Mouse (Mus musculus) layer of hippocampus, postnatal 14 days (tissue): ENCODE measurements at regions not wholly inside any gene's neighbourhood (a gene's known extent, or its start where the extent isn't known, plus 50 kb on each side); places are given as distances from the start of the nearest gene placed in this dataset.

Experiments
- DNase-seq, 2 experiments: peaks; one replicate each; pipeline ENCODE4 v3.0.0; 2021 to 2022; ENCODE audit warnings: low spot score in 2 of 2, mixed read lengths in 1 of 2

DNA sequence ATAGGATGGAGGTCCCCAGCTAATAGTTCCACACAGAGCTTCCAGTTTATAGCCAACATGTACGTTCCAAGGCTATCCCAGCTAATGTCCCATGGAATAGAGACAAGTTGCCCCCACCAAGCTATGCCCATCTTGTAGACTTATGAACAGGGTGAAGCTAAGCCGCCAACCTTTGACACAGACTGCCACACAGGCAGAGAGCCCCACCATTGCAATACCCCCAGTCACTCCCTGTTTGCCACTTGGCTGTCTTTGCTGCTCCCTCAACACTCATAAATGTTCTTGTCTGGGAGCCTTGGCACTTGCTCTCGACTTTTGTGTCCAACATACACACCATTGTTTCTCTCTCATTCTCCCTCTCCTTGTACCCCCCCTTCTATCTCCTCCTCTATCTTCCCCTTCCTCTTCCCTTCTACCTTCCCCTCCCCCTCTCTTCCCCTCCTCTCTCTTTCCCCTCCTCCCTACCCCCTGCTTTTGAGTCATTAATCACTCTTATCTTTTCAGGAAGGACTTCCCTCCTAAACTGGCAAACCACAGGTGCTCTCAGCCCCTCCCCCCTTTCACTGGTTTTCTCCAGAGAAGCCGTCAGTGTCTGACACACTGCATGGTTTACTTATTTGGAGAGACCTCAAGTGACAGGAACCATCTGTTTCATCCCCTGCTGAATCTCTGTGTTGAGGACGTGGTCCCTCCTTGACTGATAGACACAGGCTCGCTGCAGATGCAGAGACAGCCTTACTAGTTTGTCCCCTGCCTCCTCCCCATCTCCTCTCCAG is 148.2 kb downstream of the Kdr start:
- DNase-seq, result no peak

- DNase-seq, result no peak
Measured at GRCm38 (mm10) chr5:75828332-75828731, 149.9 kb downstream of the Kdr start.

GRCm38 (mm10) chr5:75826283-75827098 is 151.8 kb downstream of the Kdr start:
- no peak for DNase-seq

DNA sequence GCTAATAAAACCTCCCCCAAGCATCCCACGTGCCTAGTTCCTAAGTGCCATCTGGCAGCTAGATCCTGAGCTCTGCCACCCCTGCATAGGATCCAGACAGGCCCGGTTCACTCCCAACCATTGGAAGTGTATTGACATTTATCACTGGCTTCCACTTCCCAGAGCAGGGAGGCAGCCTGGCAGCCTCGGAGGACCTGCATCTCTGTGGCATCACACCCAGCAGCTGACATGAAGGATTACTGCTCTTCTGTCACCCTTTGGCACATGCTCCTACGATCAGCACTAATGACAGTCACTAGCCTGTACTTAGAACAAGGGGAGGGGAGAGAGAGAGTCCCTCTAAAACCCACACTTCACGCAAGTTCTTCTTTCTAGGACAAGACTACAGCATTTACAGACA is 152.7 kb downstream of the Kdr start:
- DNase-seq, result no peak

GRCm38 (mm10) chr5:75824660-75825059 is 153.6 kb downstream of the Kdr start:
- DNase-seq, result no peak

- no peak for DNase-seq
Measured at GRCm38 (mm10) chr5:75823646-75824045, 154.6 kb downstream of the Kdr start.

GRCm38 (mm10) chr5:75817396-75817795 is 160.9 kb downstream of the Kdr start:
- no peak for DNase-seq

- DNase-seq, result no peak
Measured at GRCm38 (mm10) chr5:75814393-75814984, 163.8 kb downstream of the Kdr start.

DNA sequence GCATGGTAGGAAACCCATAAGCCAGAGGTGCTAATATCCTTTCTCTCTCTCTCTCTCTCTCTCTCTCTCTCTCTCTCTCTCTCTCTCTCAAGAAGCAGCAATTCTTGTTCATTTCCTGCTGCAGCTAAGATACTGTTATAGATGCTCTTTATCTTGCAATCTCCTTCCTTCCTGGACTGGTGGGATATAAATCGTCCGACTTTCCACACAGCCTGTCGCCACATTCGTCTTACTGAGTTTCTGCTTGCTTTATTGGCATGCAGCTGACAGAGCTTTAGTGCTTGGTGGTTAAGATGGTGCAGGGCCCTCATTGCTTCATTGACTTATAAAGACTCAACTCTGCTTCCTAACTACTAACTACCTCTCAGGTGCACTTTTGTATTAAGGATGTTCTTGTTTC is 165.6 kb downstream of the Kdr start:
- no peak for DNase-seq

DNA sequence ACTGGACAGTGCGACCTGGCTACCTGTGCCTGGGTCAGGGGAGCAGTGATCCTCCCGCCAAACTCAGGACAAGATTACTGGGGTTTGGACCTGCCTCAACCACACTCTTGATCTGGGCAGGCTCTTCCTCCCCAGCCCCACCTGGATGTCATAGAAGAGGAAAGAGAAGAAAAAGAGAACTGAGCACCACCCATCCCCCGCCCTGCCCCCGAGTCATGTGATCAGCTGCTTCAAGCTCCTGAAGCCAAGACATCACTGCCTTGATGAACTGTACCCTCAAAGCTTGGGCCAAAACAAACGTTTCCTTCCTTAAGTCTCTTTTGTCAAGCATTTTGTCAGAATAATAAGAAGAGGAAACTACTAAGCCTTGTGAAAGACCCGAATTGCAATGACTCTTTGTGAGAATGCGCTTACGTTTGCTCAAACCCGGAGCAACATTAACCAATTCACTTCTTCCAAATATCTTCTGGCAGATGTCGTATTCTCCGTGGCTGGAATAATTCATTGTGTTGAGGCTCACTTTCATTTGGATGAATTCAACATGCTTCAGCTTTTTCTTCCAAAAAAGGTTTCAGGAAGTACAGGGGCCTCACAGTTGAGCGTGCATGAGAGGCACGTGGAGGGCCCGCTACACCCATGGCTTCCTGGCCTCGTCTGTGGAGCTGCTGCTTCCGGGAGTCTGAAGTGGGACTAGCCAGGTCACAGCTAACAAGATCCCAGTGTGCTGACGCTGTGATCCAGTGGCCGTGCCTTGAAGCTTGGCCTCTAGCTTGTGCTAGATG is 169.5 kb downstream of the Kdr start:
- no peak for DNase-seq

GRCm38 (mm10) chr5:75805011-75805410 is 173.2 kb downstream of the Kdr start:
- no peak for DNase-seq

GRCm38 (mm10) chr5:75804340-75804739 is 173.9 kb downstream of the Kdr start:
- DNase-seq, result no peak

DNA sequence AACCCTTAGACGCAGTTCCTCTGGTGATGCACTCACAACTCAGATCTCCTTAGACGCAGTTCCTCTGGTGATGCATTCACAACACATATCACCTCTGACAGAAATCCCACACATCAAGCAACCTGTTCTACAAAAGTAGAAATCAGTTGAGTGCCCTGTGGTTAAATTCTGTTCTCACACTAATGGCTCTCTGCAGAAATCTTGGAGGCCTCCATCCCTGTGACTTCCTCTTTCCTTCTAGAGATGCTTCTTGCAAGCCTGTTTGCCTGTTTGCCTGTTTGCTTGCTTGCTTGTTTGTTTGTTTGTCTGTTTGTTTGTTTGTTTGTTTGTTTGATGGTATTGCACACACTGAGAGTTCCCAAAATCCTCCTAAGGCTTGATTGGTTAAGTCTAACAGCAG is 175.2 kb downstream of the Kdr start:
- no peak for DNase-seq

DNA sequence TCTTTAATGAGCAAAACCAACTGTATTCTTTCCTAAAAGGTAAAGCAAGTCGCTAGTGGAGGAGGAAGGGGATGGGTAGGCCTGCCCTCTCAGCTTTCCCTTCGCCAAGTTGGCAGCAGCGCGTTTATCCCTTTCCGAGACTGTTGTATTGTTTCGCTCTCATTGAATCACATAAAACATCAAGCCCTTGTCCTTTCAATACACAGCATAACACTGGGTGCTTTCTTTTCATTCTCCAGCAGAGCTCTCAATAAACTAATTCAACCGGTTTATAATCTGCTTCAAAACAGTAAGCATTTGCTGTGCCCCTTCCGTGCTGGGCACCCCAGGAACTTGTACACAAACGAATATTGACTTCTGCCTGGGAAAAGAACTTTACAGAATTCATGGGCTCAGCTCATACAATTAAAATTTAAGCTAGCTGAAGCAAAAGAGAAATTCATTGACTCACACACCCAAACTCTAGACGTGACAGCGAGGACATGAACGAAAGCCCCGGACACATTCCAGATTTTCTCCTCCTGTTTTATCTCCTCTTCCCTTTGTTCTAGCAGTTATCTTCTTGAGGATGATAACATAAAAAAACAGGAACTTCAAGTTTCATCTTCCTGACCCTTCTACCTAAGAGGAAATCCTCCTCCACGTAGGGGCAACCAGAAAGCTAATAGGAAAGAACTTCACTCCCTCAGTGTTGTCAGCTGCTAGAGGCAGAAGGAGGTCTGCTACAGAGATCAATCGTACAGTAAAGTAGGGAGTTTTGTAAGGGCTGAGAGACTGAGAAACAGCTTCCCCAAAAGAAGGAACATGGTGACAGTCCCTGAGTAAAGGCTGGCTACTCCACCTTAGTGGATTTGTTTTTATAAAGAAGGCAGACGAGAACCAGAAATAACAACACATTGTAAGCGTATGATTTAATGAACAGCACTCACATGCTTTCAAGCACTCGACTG is 177.9 kb downstream of the Kdr start:
- peak in 1 of 2 experiments; percentile 32 for DNase-seq

GRCm38 (mm10) chr5:75799627-75800026 is 178.6 kb downstream of the Kdr start:
- no peak for DNase-seq

DNA sequence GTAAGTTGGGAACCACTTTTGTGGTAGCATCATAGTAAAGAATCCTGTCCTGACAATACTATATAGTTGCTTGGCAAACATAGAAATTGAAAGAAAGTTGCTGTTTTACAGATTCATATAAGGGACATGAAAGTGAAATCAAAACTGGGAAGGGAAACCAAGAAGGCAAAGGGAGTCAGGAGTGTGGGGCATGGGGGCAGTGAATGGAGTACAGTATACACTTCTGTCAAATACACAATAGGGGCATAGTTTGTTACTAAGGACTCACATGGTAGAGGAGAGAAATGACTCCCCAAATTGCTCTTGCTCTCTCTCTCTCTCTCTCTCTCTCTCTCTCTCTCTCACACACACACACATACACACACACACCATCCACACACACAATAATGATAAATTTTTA is 185.1 kb downstream of the Kdr start:
- no peak for DNase-seq

- DNase-seq, result no peak
Measured at GRCm38 (mm10) chr5:75791738-75792137, 186.5 kb downstream of the Kdr start.

GRCm38 (mm10) chr5:75788087-75788486 is 190.2 kb downstream of the Kdr start:
- DNase-seq, result no peak

DNA sequence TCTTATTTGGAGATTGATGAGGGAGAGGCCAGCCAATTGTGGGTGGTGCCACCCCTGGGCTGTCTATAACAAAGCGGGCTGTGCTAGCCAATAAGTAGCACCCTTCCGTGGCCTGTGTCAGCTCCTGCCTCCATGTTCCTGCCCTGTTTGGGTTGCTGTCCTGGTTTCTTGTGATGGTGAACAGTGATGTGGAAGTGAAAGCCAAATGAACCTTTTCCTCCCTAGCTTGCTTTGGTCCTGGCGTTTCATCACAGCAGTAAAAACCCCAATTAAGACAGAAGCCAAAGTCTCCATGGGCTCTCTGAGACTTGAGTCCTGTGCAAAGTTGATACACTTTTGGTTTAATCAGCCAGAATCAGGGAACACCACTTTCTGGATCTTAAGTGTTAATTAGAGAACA is 192.1 kb downstream of the Kdr start:
- no peak for DNase-seq

GRCm38 (mm10) chr5:75784998-75785593 is 193.2 kb downstream of the Kdr start:
- no peak for DNase-seq
